Mouse (Mus musculus): ENCODE measurements around the gene Cpeb2. TPM values are rescaled to one million over a fixed set of nuclear protein-coding genes. Genes with fewer than 3 reads are reported as not detected.

The Cpeb2 gene
- polyA plus RNA-seq, 1 experiment from 2014 or later, result 3.0 TPM

GRCm38 (mm10) chr5:43246236-43246635 lies 13.3 kb downstream of the Cpeb2 start:
- Histone ChIP-seq H3K4me3 (replicated peaks) (no peak overlapping the region), H3K4me1 (no peaks in the 10 kb centered on the region), H3K27me3 (replicated peaks) (no peaks in the 10 kb centered on the region), H3K4me2 (no peak overlapping the region), H3K9me3 (no peaks in the 10 kb centered on the region), H3K27ac (no peak overlapping the region), H3K9ac (no peak overlapping the region), H3K36me3 (no peaks in the 10 kb centered on the region)
- ATAC-seq (ENCODE audit: insufficient read depth, low FRiP score, low read depth), result no peak
- WGBS, result 88% methylated on average over 8 of the region's 8 CpGs

GRCm38 (mm10) chr5:43246954-43247353 lies 14.0 kb downstream of the Cpeb2 start:
- no peak overlapping the region for H3K27ac ChIP-seq
- 75% methylated on average over 6 of the region's 6 CpGs for WGBS

GRCm38 (mm10) chr5:43248001-43248430 lies 15.0 kb downstream of the Cpeb2 start:
- Histone ChIP-seq H3K4me2 (no peak overlapping the region), H3K36me3 (no peaks in the 10 kb centered on the region), H3K27me3 (replicated peaks) (no peaks in the 10 kb centered on the region), H3K4me3 (replicated peaks) (no peak overlapping the region), H3K9ac (no peak overlapping the region), H3K27ac (no peak overlapping the region), H3K9me3 (no peaks in the 10 kb centered on the region), H3K4me1 (no peaks in the 10 kb centered on the region)
- 48% methylated on average over 3 of the region's 3 CpGs for WGBS
- no peak for ATAC-seq (ENCODE audit: insufficient read depth, low FRiP score, low read depth)

More at GRCm38 (mm10) chr5:43246954-43247353, 14.0 kb downstream of the Cpeb2 start:
- H3K4me2 ChIP-seq, result no peak overlapping the region
- no peaks in the 10 kb centered on the region for H3K36me3 ChIP-seq
- H3K4me3 ChIP-seq (replicated peaks), result no peak overlapping the region
- no peak for ATAC-seq (ENCODE audit: insufficient read depth, low FRiP score, low read depth)
- H3K27me3 ChIP-seq (replicated peaks), result no peaks in the 10 kb centered on the region
- no peaks in the 10 kb centered on the region for H3K9me3 ChIP-seq
- no peaks in the 10 kb centered on the region for H3K4me1 ChIP-seq
- no peak overlapping the region for H3K9ac ChIP-seq

GRCm38 (mm10) chr5:43257490-43257889 lies 24.5 kb downstream of the Cpeb2 start:
- WGBS, result 76% methylated on average over 2 of the region's 2 CpGs
- no peak for ATAC-seq (ENCODE audit: insufficient read depth, low FRiP score, low read depth)
- Histone ChIP-seq H3K36me3 (no peaks in the 10 kb centered on the region), H3K4me1 (no peaks in the 10 kb centered on the region), H3K27ac (no peak overlapping the region), H3K9ac (no peak overlapping the region), H3K9me3 (no peaks in the 10 kb centered on the region), H3K27me3 (replicated peaks) (no peaks in the 10 kb centered on the region), H3K4me2 (no peak overlapping the region), H3K4me3 (replicated peaks) (no peak overlapping the region)

- no peaks in the 10 kb centered on the region for H3K27me3 ChIP-seq (replicated peaks)
- no peak overlapping the region for H3K9ac ChIP-seq
- H3K27ac ChIP-seq, result no peak overlapping the region
- no peak overlapping the region for H3K4me2 ChIP-seq
- no peak overlapping the region for H3K4me3 ChIP-seq (replicated peaks)
- H3K36me3 ChIP-seq, result no peaks in the 10 kb centered on the region
- ATAC-seq (ENCODE audit: insufficient read depth, low FRiP score, low read depth), result no peak
- no peaks in the 10 kb centered on the region for H3K9me3 ChIP-seq
- H3K4me1 ChIP-seq, result no peaks in the 10 kb centered on the region
- WGBS, result 87% methylated on average over 3 of the region's 3 CpGs
Observed at GRCm38 (mm10) chr5:43258472-43259142, 25.6 kb downstream of the Cpeb2 start.

GRCm38 (mm10) chr5:43261814-43262213 lies 28.8 kb downstream of the Cpeb2 start:
- H3K36me3 ChIP-seq, result no peaks in the 10 kb centered on the region
- H3K27ac ChIP-seq, result no peak overlapping the region
- no peak for ATAC-seq (ENCODE audit: insufficient read depth, low FRiP score, low read depth)
- H3K27me3 ChIP-seq (replicated peaks), result no peaks in the 10 kb centered on the region
- no peaks in the 10 kb centered on the region for H3K4me1 ChIP-seq
- H3K9me3 ChIP-seq, result no peaks in the 10 kb centered on the region
- H3K9ac ChIP-seq, result no peak overlapping the region
- H3K4me2 ChIP-seq, result no peak overlapping the region
- WGBS, result 53% methylated on average over 6 of the region's 6 CpGs
- H3K4me3 ChIP-seq (replicated peaks), result no peak overlapping the region

- no peak overlapping the region for H3K4me3 ChIP-seq (replicated peaks)
- no peaks in the 10 kb centered on the region for H3K36me3 ChIP-seq
- no peak overlapping the region for H3K9ac ChIP-seq
- H3K4me1 ChIP-seq, result no peaks in the 10 kb centered on the region
- no peaks in the 10 kb centered on the region for H3K9me3 ChIP-seq
- no peak for ATAC-seq (ENCODE audit: insufficient read depth, low FRiP score, low read depth)
- H3K4me2 ChIP-seq, result no peak overlapping the region
- WGBS, result 85% methylated on average over 4 of the region's 4 CpGs
- no peak overlapping the region for H3K27ac ChIP-seq
- no peaks in the 10 kb centered on the region for H3K27me3 ChIP-seq (replicated peaks)
Observed at GRCm38 (mm10) chr5:43263951-43264350, 31.0 kb downstream of the Cpeb2 start.

GRCm38 (mm10) chr5:43264696-43265095 lies 31.7 kb downstream of the Cpeb2 start:
- no peak overlapping the region for H3K27ac ChIP-seq
- no peak for ATAC-seq (ENCODE audit: insufficient read depth, low FRiP score, low read depth)
- no peak overlapping the region for H3K4me3 ChIP-seq (replicated peaks)
- H3K27me3 ChIP-seq (replicated peaks), result no peaks in the 10 kb centered on the region
- WGBS, result 71% methylated on average over 2 of the region's 2 CpGs
- no peaks in the 10 kb centered on the region for H3K4me1 ChIP-seq
- H3K4me2 ChIP-seq, result no peak overlapping the region
- no peaks in the 10 kb centered on the region for H3K36me3 ChIP-seq
- H3K9me3 ChIP-seq, result no peaks in the 10 kb centered on the region
- no peak overlapping the region for H3K9ac ChIP-seq

- no peaks in the 10 kb centered on the region for H3K36me3 ChIP-seq
- H3K4me2 ChIP-seq, result no peak overlapping the region
- H3K4me3 ChIP-seq (replicated peaks), result no peak overlapping the region
- no peak for ATAC-seq (ENCODE audit: insufficient read depth, low FRiP score, low read depth)
- H3K27me3 ChIP-seq (replicated peaks), result no peaks in the 10 kb centered on the region
- H3K27ac ChIP-seq, result no peak overlapping the region
- 96% methylated on average over 1 of the region's 1 CpGs for WGBS
- H3K9ac ChIP-seq, result no peak overlapping the region
- no peaks in the 10 kb centered on the region for H3K9me3 ChIP-seq
- no peaks in the 10 kb centered on the region for H3K4me1 ChIP-seq
Observed at GRCm38 (mm10) chr5:43277982-43278381, 45.0 kb downstream of the Cpeb2 start.

GRCm38 (mm10) chr5:43279774-43280173 lies 46.8 kb downstream of the Cpeb2 start:
- H3K9me3 ChIP-seq, result no peaks in the 10 kb centered on the region
- no peak overlapping the region for H3K27ac ChIP-seq
- H3K4me2 ChIP-seq, result no peak overlapping the region
- H3K4me1 ChIP-seq, result no peaks in the 10 kb centered on the region
- WGBS, result 73% methylated on average over 3 of the region's 3 CpGs
- no peaks in the 10 kb centered on the region for H3K27me3 ChIP-seq (replicated peaks)
- H3K4me3 ChIP-seq (replicated peaks), result no peak overlapping the region
- no peak for ATAC-seq (ENCODE audit: insufficient read depth, low FRiP score, low read depth)
- no peak overlapping the region for H3K9ac ChIP-seq
- H3K36me3 ChIP-seq, result no peaks in the 10 kb centered on the region

- WGBS, result 82% methylated on average over 12 of the region's 12 CpGs
- ATAC-seq (ENCODE audit: insufficient read depth, low FRiP score, low read depth), result no peak
- no peaks in the 10 kb centered on the region for H3K9me3 ChIP-seq
- no peak overlapping the region for H3K4me2 ChIP-seq
- no peak overlapping the region for H3K4me3 ChIP-seq (replicated peaks)
- no peaks in the 10 kb centered on the region for H3K36me3 ChIP-seq
- H3K9ac ChIP-seq, result no peak overlapping the region
- no peaks in the 10 kb centered on the region for H3K4me1 ChIP-seq
- no peaks in the 10 kb centered on the region for H3K27me3 ChIP-seq (replicated peaks)
- no peak overlapping the region for H3K27ac ChIP-seq
Observed at GRCm38 (mm10) chr5:43285756-43286155, 52.8 kb downstream of the Cpeb2 start.

GRCm38 (mm10) chr5:43289752-43290446 lies 56.9 kb downstream of the Cpeb2 start:
- no peaks in the 10 kb centered on the region for H3K4me1 ChIP-seq
- no peaks in the 10 kb centered on the region for H3K9me3 ChIP-seq
- WGBS, result 61% methylated on average over 8 of the region's 8 CpGs
- H3K36me3 ChIP-seq, result no peaks in the 10 kb centered on the region
- H3K9ac ChIP-seq, result no peak overlapping the region
- no peak for ATAC-seq (ENCODE audit: insufficient read depth, low FRiP score, low read depth)
- H3K27ac ChIP-seq, result no peak overlapping the region
- H3K4me3 ChIP-seq (replicated peaks), result no peak overlapping the region
- no peaks in the 10 kb centered on the region for H3K27me3 ChIP-seq (replicated peaks)
- no peak overlapping the region for H3K4me2 ChIP-seq
